Mouse (Mus musculus): ENCODE measurements at regions not wholly inside any gene's neighbourhood (a gene's known extent, or its start where the extent isn't known, plus 50 kb on each side); places are given as distances from the start of the nearest gene placed in this dataset.
A peak's percentile ranks its signal among the peaks of the same experiment; 100 is the strongest.

DNA sequence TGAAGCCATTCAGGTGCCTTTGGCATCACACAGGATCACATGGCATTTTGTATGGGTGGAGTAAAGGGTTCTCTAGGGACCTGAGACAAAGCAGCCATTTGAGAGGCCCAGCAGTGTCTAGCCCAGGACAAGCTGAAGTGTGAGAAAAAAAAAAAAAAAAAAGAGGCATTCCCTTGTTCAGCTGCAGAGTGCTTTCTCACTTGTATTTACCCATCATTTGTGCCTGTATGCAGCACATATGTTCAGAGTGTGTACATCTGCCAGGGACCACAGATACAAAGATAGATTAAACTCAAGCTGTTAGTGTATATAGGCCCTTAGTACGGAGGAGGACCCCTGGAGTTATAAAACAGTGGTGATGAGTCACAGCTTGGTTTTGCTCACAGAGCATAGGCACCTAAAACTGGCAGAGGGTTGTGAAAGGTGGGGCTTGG is 159.4 kb upstream of the Arrdc4 start:
- Histone ChIP-seq H3K9ac (replicated peaks; ENCODE audit: low read length) (no peak overlapping the region), H3K27ac (peak overlapping the region; percentile 54; the same call in 1 of the 2 replicates), H3K36me3 (ENCODE audit: insufficient read depth, low read length) (no peaks in the 10 kb centered on the region), H3K27me3 (ENCODE audit: insufficient read depth, low read length) (no peaks in the 10 kb centered on the region), H3K9me3 (ENCODE audit: low read length) (no peaks in the 10 kb centered on the region), H3K4me3 (ENCODE audit: low read length) (no peak overlapping the region), H3K4me2 (ENCODE audit: low read depth, low read length) (no peak overlapping the region), H3K4me1 (ENCODE audit: insufficient read depth, low read length) (0 out of 2 replicates have a peak, but pooled peaks cover 6% of the 10 kb centered on the region)
- DNase-seq (ENCODE audit: low spot score) (peak; percentile 60), ATAC-seq (peak; percentile 89)
- TF ChIP-seq CTCF (IDR thresholded peaks at IDR 0.05; ENCODE audit: low read depth): no peak
- WGBS: 31% methylated on average over 1 of the region's 1 CpGs

DNA sequence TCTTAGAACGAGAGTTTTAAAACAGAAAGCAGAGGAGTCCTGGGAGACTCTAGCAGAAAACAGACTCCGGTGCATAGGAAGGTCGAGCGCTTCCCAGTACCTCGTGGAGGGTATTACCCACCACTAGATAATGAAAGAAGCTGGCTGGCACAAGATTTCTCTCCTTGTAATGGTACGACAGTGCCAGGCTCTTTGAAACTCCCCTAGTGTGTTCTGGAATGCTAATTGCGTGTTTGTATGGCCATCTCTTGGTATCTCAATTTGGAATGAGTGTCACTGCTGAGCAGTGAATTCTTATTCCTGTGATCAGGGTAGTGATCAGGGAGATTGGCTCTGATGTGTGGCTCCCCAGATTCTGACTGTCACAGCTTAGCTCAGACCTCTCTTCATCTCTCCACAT is 158.8 kb upstream of the Arrdc4 start:
- 43% methylated on average over 7 of the region's 7 CpGs for WGBS

DNA sequence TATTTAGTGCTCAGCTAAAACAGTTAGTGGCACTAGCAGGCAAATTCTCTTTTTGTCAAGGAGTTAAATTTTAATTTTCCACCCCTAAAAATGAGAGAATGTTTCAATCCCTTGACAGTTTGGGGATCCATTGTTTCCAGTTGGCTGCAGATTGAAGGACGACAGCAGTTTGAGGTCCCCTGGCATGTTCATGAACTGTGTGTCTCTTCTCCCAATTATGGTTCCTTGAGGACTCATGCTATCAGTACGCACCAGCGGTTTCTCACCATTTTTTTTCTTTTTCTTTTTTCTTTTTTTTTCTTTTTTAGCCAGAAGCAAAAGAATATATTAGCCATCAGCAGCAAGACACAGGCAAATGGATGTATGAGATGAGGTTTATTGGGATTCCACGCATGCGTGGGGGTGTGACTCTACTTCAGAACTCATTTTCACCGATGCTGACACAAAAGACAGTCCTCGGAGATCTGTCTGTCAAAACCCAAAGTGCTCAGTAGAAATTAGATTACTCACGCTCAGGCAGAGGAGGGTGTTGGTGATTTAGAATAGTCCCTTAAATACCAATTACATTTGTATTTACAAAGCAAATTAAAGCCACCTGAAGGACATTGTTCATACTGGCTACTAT is 157.8 kb upstream of the Arrdc4 start:
- H3K4me3 ChIP-seq (ENCODE audit: low read length): no peak overlapping the region
- no peaks in the 10 kb centered on the region for H3K9me3 ChIP-seq (ENCODE audit: low read length)
- ATAC-seq: no peak
- H3K4me1 ChIP-seq (ENCODE audit: insufficient read depth, low read length): 0 out of 2 replicates have a peak, but pooled peaks cover 6% of the 10 kb centered on the region
- DNase-seq (ENCODE audit: low spot score): peak; percentile 35
- 41% methylated on average over 8 of the region's 8 CpGs for WGBS
- no peaks in the 10 kb centered on the region for H3K27me3 ChIP-seq (ENCODE audit: insufficient read depth, low read length)
- H3K27ac ChIP-seq: no peak overlapping the region
- no peaks in the 10 kb centered on the region for H3K36me3 ChIP-seq (ENCODE audit: insufficient read depth, low read length)
- TF ChIP-seq CTCF (IDR thresholded peaks at IDR 0.05; ENCODE audit: low read depth): no peak
- no peak overlapping the region for H3K4me2 ChIP-seq (ENCODE audit: low read depth, low read length)
- no peak overlapping the region for H3K9ac ChIP-seq (replicated peaks; ENCODE audit: low read length)

More for the DNA sequence above, 158.8 kb upstream of the Arrdc4 start:
- no peaks in the 10 kb centered on the region for H3K27me3 ChIP-seq (ENCODE audit: insufficient read depth, low read length)
- H3K4me1 ChIP-seq (ENCODE audit: insufficient read depth, low read length): 0 out of 2 replicates have a peak, but pooled peaks cover 6% of the 10 kb centered on the region
- no peaks in the 10 kb centered on the region for H3K36me3 ChIP-seq (ENCODE audit: insufficient read depth, low read length)
- H3K9me3 ChIP-seq (ENCODE audit: low read length): no peaks in the 10 kb centered on the region
- no peak overlapping the region for H3K9ac ChIP-seq (replicated peaks; ENCODE audit: low read length)
- H3K27ac ChIP-seq: peak overlapping the region; percentile 54; the same call in 1 of the 2 replicates
- H3K4me2 ChIP-seq (ENCODE audit: low read depth, low read length): no peak overlapping the region
- ATAC-seq: peak; percentile 80
- peak; percentile 54 for DNase-seq (ENCODE audit: low spot score)
- no peak overlapping the region for H3K4me3 ChIP-seq (ENCODE audit: low read length)
- TF ChIP-seq CTCF (IDR thresholded peaks at IDR 0.05; ENCODE audit: low read depth): no peak

DNA sequence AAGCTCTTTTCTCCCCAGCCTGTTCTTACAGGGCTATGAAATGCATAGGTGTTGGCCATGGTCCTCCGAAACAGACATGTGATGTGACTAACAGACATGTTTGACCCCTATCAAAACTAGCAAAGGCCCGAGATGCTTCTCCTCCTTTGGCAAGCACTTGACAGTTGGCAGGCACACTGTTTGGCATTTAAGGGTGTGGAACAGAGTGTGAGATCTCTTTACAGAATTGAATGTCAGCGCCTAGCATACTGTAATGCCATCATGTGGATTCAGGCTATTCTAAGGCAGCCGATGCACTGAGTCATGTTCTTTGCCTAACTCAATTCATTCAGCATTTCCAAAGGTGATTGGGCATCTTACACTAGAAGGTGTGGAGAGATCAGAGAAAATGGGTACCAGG is 156.8 kb upstream of the Arrdc4 start:
- Histone ChIP-seq H3K27ac (no peak overlapping the region), H3K9me3 (ENCODE audit: low read length) (no peaks in the 10 kb centered on the region), H3K4me1 (ENCODE audit: insufficient read depth, low read length) (0 out of 2 replicates have a peak, but pooled peaks cover 6% of the 10 kb centered on the region), H3K36me3 (ENCODE audit: insufficient read depth, low read length) (no peaks in the 10 kb centered on the region), H3K4me2 (ENCODE audit: low read depth, low read length) (no peak overlapping the region), H3K9ac (replicated peaks; ENCODE audit: low read length) (no peak overlapping the region), H3K4me3 (ENCODE audit: low read length) (no peak overlapping the region), H3K27me3 (ENCODE audit: insufficient read depth, low read length) (no peaks in the 10 kb centered on the region)
- no peak for TF ChIP-seq CTCF (IDR thresholded peaks at IDR 0.05; ENCODE audit: low read depth)
- WGBS: 76% methylated on average over 4 of the region's 4 CpGs
- DNase-seq (ENCODE audit: low spot score) (no peak), ATAC-seq (no peak)

DNA sequence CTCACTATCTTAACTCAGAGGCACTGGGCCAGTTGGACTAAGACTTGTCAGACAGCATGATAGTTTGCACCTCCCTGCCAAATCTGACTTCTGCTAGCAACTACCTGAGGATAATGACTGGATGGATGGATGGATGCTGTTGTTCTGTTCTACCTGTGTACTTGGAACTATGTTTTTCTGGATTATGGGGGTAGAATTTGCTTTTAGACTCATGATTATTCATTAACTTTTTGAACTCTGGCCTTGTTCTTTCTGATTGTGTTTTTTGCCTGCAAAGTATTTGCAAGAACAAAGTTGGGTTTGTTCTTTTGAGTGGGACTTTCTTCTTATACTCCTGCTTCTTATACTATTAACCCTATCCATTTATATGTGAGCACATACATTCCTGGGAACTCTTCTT is 137.1 kb upstream of the Arrdc4 start:
- TF ChIP-seq CTCF (IDR thresholded peaks at IDR 0.05; ENCODE audit: low read depth): no peak
- H3K36me3 ChIP-seq (ENCODE audit: insufficient read depth, low read length): no peaks in the 10 kb centered on the region
- no peak overlapping the region for H3K4me2 ChIP-seq (ENCODE audit: low read depth, low read length)
- no peak overlapping the region for H3K9ac ChIP-seq (replicated peaks; ENCODE audit: low read length)
- ATAC-seq (no peak), DNase-seq (ENCODE audit: low spot score) (no peak)
- no peak overlapping the region for H3K4me3 ChIP-seq (ENCODE audit: low read length)
- H3K27ac ChIP-seq: no peak overlapping the region
- H3K4me1 ChIP-seq (ENCODE audit: insufficient read depth, low read length): no peaks in the 10 kb centered on the region
- H3K9me3 ChIP-seq (ENCODE audit: low read length): no peaks in the 10 kb centered on the region
- no peaks in the 10 kb centered on the region for H3K27me3 ChIP-seq (ENCODE audit: insufficient read depth, low read length)

DNA sequence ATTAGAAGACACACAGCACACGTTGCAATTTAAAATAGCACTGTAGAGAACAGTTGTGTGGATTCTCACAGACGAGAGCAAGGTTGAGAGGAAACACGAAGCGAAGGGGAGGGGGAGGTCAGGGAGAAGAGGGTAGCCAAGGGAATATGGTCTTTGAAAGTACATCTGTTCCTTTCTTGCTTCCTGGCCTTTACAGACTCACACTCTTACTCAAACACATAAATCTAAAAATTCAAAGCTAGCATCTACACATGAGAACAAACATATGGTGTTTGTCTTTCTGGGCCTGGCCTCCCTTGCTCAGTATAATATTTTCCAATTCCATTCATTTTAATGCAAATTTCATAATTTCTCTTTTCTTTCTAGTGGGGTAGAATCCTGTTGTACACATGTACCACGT is 124.0 kb upstream of the Arrdc4 start:
- no peaks in the 10 kb centered on the region for H3K27me3 ChIP-seq (ENCODE audit: insufficient read depth, low read length)
- no peak overlapping the region for H3K9ac ChIP-seq (replicated peaks; ENCODE audit: low read length)
- H3K4me1 ChIP-seq (ENCODE audit: insufficient read depth, low read length): no peaks in the 10 kb centered on the region
- H3K27ac ChIP-seq: no peak overlapping the region
- no peak overlapping the region for H3K4me2 ChIP-seq (ENCODE audit: low read depth, low read length)
- WGBS: 69% methylated on average over 5 of the region's 5 CpGs
- no peaks in the 10 kb centered on the region for H3K36me3 ChIP-seq (ENCODE audit: insufficient read depth, low read length)
- no peak overlapping the region for H3K4me3 ChIP-seq (ENCODE audit: low read length)
- ATAC-seq: no peak
- DNase-seq (ENCODE audit: low spot score): no peak
- H3K9me3 ChIP-seq (ENCODE audit: low read length): no peaks in the 10 kb centered on the region
- no peak for TF ChIP-seq CTCF (IDR thresholded peaks at IDR 0.05; ENCODE audit: low read depth)

DNA sequence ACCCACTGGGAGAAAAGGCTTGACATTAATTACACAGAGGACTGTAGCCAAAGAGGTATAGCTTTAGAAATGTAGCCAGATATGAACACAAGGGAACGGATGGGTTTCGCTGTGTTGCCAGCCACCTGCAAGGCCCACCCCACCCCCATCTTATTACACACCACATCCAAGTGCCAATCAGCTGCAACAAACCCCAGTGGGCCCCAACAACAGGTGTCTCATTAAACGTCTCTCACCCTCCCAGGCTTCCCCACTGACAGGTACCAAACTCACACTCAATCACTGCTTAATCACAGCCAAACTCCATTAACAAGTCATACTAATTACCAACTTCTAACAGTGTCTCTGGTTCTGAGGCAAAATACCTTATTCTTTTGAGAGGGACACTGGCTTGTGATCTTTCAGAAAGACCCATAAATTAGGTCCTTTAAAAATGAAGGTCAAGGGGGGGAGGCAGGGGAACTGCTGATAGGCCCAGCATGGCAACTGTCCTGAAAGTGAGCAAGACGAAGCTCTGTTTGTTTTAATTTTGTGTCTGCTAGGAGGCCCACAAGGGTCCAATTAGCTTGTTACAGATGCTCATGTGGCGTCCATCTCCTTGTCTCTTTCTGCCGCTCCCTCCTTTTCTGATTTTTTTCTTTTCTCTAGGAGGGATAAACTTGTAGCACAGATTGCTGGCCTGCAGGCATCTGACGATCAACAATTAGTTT is 115.4 kb upstream of the Arrdc4 start:
- DNase-seq (ENCODE audit: low spot score) (peak; percentile 36), ATAC-seq (no peak)
- H3K36me3 ChIP-seq (ENCODE audit: insufficient read depth, low read length): no peaks in the 10 kb centered on the region
- H3K9ac ChIP-seq (replicated peaks; ENCODE audit: low read length): no peak overlapping the region
- H3K4me3 ChIP-seq (ENCODE audit: low read length): no peak overlapping the region
- H3K9me3 ChIP-seq (ENCODE audit: low read length): no peaks in the 10 kb centered on the region
- H3K4me2 ChIP-seq (ENCODE audit: low read depth, low read length): no peak overlapping the region
- no peaks in the 10 kb centered on the region for H3K27me3 ChIP-seq (ENCODE audit: insufficient read depth, low read length)
- 42% methylated on average over 7 of the region's 7 CpGs for WGBS
- no peaks in the 10 kb centered on the region for H3K4me1 ChIP-seq (ENCODE audit: insufficient read depth, low read length)
- H3K27ac ChIP-seq: no peak overlapping the region
- TF ChIP-seq CTCF (IDR thresholded peaks at IDR 0.05; ENCODE audit: low read depth): no peak
